Mouse (Mus musculus) frontal cortex, postnatal 10 days (tissue): ENCODE measurements at regions not wholly inside any gene's neighbourhood (a gene's known extent, or its start where the extent isn't known, plus 50 kb on each side); places are given as distances from the start of the nearest gene placed in this dataset.

Experiments
- DNase-seq, 2 experiments: peaks; one replicate each; pipeline ENCODE4 v3.0.0; 2022; ENCODE audit warnings: low spot score in 2 of 2, mixed read lengths in 1 of 2

GRCm38 (mm10) chr2:11118625-11119024 lies 53.3 kb upstream of the Prkcq start:
- no peak for DNase-seq

GRCm38 (mm10) chr2:11119301-11119700 lies 52.6 kb upstream of the Prkcq start:
- DNase-seq: no peak
